Mouse (Mus musculus): ENCODE measurements at regions not wholly inside any gene's neighbourhood (a gene's known extent, or its start where the extent isn't known, plus 50 kb on each side); places are given as distances from the start of the nearest gene placed in this dataset.

- Histone ChIP-seq H3K27me3 (ENCODE audit: control insufficient read depth in 1 of 2, insufficient read depth in 2 of 2, low read length in 2 of 2) (no peaks in the 10 kb centered on the region), H3K9me3 (replicated peaks; ENCODE audit: insufficient read depth, low read length) (no peaks in the 10 kb centered on the region), H3K79me2 (ENCODE audit: control insufficient read depth, insufficient read depth, low read length, poor library complexity) (no peaks in the 10 kb centered on the region), H3K27ac (ENCODE audit: control insufficient read depth, low read depth, low read length) (no peak overlapping the region), H3K4me3 (ENCODE audit: control insufficient read depth in 1 of 2, insufficient read depth in 1 of 2, low read depth in 2 of 2, low read length in 2 of 2) (no peak overlapping the region), H3K4me1 (ENCODE audit: control insufficient read depth in 1 of 2, insufficient read depth in 2 of 2, low read length in 2 of 2) (no peaks in the 10 kb centered on the region), H3K9ac (ENCODE audit: control insufficient read depth, low read depth, low read length, poor library complexity, severe bottlenecking) (no peak overlapping the region), H3K36me3 (ENCODE audit: control insufficient read depth in 1 of 2, insufficient read depth in 2 of 2, low read length in 2 of 2) (no peaks in the 10 kb centered on the region)
- DNase-seq (ENCODE audit: low read depth, low spot score) = no peak
- TF ChIP-seq NELFE (IDR thresholded peaks at IDR 0.05; ENCODE audit: low read depth, low read length) = no peak
- TF ChIP-seq JUND (IDR thresholded peaks at IDR 0.05; ENCODE audit: low read depth, low read length) = no peak
Observed at GRCm38 (mm10) chr12:46025266-46025665, 793.5 kb downstream of the Nova1 start.

- Histone ChIP-seq H3K27ac (ENCODE audit: control insufficient read depth, low read depth, low read length) (no peak overlapping the region), H3K9me3 (replicated peaks; ENCODE audit: insufficient read depth, low read length) (no peaks in the 10 kb centered on the region), H3K9ac (ENCODE audit: control insufficient read depth, low read depth, low read length, poor library complexity, severe bottlenecking) (no peak overlapping the region), H3K27me3 (ENCODE audit: control insufficient read depth in 1 of 2, insufficient read depth in 2 of 2, low read length in 2 of 2) (no peaks in the 10 kb centered on the region), H3K4me1 (ENCODE audit: control insufficient read depth in 1 of 2, insufficient read depth in 2 of 2, low read length in 2 of 2) (no peaks in the 10 kb centered on the region), H3K4me3 (ENCODE audit: control insufficient read depth in 1 of 2, insufficient read depth in 1 of 2, low read depth in 2 of 2, low read length in 2 of 2) (no peak overlapping the region), H3K36me3 (ENCODE audit: control insufficient read depth in 1 of 2, insufficient read depth in 2 of 2, low read length in 2 of 2) (no peaks in the 10 kb centered on the region), H3K79me2 (ENCODE audit: control insufficient read depth, insufficient read depth, low read length, poor library complexity) (no peaks in the 10 kb centered on the region)
- no peak for DNase-seq (ENCODE audit: low read depth, low spot score)
- no peak for TF ChIP-seq ETS1 (IDR thresholded peaks at IDR 0.05; ENCODE audit: low read depth, low read length)
Observed at GRCm38 (mm10) chr12:46021546-46021910, 797.2 kb downstream of the Nova1 start.

- TF ChIP-seq MXI1 (IDR thresholded peaks at IDR 0.05; ENCODE audit: low read depth, low read length) = no peak
- no peak for TF ChIP-seq MAX (IDR thresholded peaks at IDR 0.05; ENCODE audit: low read length)
- no peak for TF ChIP-seq MAZ (IDR thresholded peaks at IDR 0.05; ENCODE audit: low read depth, low read length)
- no peak for TF ChIP-seq RAD21 (IDR thresholded peaks at IDR 0.05; ENCODE audit: low read depth, low read length)
- no peak for TF ChIP-seq E2F4 (IDR thresholded peaks at IDR 0.05; ENCODE audit: borderline replicate concordance, low read depth, low read length)
- no peak for TF ChIP-seq TCF12 (IDR thresholded peaks at IDR 0.05; ENCODE audit: low read depth, low read length)
- no peak for TF ChIP-seq ZC3H11A (IDR thresholded peaks at IDR 0.05; ENCODE audit: low read depth, low read length)
- TF ChIP-seq GABPA (IDR thresholded peaks at IDR 0.05; ENCODE audit: low read depth, low read length) = no peak
- TF ChIP-seq ZNF384 (IDR thresholded peaks at IDR 0.05; ENCODE audit: low read depth, low read length) = no peak
- TF ChIP-seq RCOR1 (IDR thresholded peaks at IDR 0.05; ENCODE audit: low read depth, low read length) = no peak
- no peak for TF ChIP-seq NRF1 (IDR thresholded peaks at IDR 0.05; ENCODE audit: insufficient read depth, low read depth, low read length, poor library complexity, severe bottlenecking)
- Histone ChIP-seq H3K9ac (ENCODE audit: control insufficient read depth, low read depth, low read length, poor library complexity, severe bottlenecking) (no peak overlapping the region), H3K4me3 (ENCODE audit: control insufficient read depth in 1 of 2, insufficient read depth in 1 of 2, low read depth in 2 of 2, low read length in 2 of 2) (no peak overlapping the region), H3K79me2 (ENCODE audit: control insufficient read depth, insufficient read depth, low read length, poor library complexity) (no peaks in the 10 kb centered on the region), H3K9me3 (replicated peaks; ENCODE audit: insufficient read depth, low read length) (no peaks in the 10 kb centered on the region), H3K4me1 (ENCODE audit: control insufficient read depth in 1 of 2, insufficient read depth in 2 of 2, low read length in 2 of 2) (no peaks in the 10 kb centered on the region), H3K36me3 (ENCODE audit: control insufficient read depth in 1 of 2, insufficient read depth in 2 of 2, low read length in 2 of 2) (no peaks in the 10 kb centered on the region), H3K27me3 (ENCODE audit: control insufficient read depth in 1 of 2, insufficient read depth in 2 of 2, low read length in 2 of 2) (no peaks in the 10 kb centered on the region), H3K27ac (ENCODE audit: control insufficient read depth, low read depth, low read length) (no peak overlapping the region)
- no peak for DNase-seq (ENCODE audit: low read depth, low spot score)
Observed at GRCm38 (mm10) chr12:46020835-46021545, 797.7 kb downstream of the Nova1 start.

All from MEL (cell line).